Mouse (Mus musculus) heart, embryonic 13.5 days (tissue): ENCODE data around the gene Apobec1. TPM values are rescaled to one million over a fixed set of nuclear protein-coding genes. Genes with fewer than 3 reads are reported as not detected.
"Not testable (repeated sequence)": the region's sequence is repeated elsewhere in the genome, so short reads cannot be mapped to it uniquely, and the experiment has no call there.

Experiments
- ATAC-seq: fragments of 200-750 bp; cut with Nextera tagmentation; 2 replicates; pipeline ENCODE4 v1.8.0; 2017; ENCODE audit warnings: moderate TSS enrichment; ENCODE audit not compliant: insufficient number of reproducible peaks, low FRiP score, low TSS enrichment; ENCODE audit errors: extremely low read depth
- H3K27ac ChIP-seq: fragments of 300-500 bp; sonication (generic); replicated peaks from 2 replicates; pipeline ENCODE4 v1.5.1; 2015; ENCODE audit warnings: moderate library complexity, mild to moderate bottlenecking, inconsistent platforms
- H3K27me3 ChIP-seq: fragments of 300-500 bp; sonication (generic); replicated peaks from 2 replicates; pipeline ENCODE4 v1.6.1; 2015; ENCODE audit warnings: mild to moderate bottlenecking, inconsistent platforms
- H3K36me3 ChIP-seq: fragments of 300-500 bp; sonication (generic); 2 replicates; pipeline ENCODE4 v1.6.1; 2015; ENCODE audit warnings: mild to moderate bottlenecking, inconsistent platforms
- H3K4me1 ChIP-seq: fragments of 300-500 bp; sonication (generic); 2 replicates; pipeline ENCODE4 v1.6.1; 2015; ENCODE audit warnings: inconsistent platforms
- H3K4me2 ChIP-seq: fragments of 300-500 bp; sonication (generic); 2 replicates; pipeline ENCODE4 v1.6.1; 2015; ENCODE audit warnings: inconsistent platforms, mild to moderate bottlenecking, moderate library complexity
- H3K4me3 ChIP-seq: fragments of 300-500 bp; sonication (generic); 2 replicates; pipeline ENCODE4 v1.5.1; 2015; ENCODE audit warnings: moderate library complexity, mild to moderate bottlenecking, inconsistent platforms
- H3K9ac ChIP-seq: fragments of 300-500 bp; sonication (generic); 2 replicates; pipeline ENCODE4 v1.6.1; 2015; ENCODE audit warnings: inconsistent platforms, mild to moderate bottlenecking, moderate library complexity
- H3K9me3 ChIP-seq: fragments of 300-500 bp; sonication (generic); 2 replicates; pipeline ENCODE4 v1.6.1; 2016; ENCODE audit warnings: inconsistent platforms
- WGBS: fragments of 180-500 bp; shearing (Covaris S2); methylation state at CpG from one replicate; pipeline ENCODE4 v1.1.7; 2015; ENCODE audit warnings: mixed read lengths; 5-methylcytosine and 5-hydroxymethylcytosine counted together
- polyA plus RNA-seq: library from polyadenylated mRNA; unstranded; fragments of >200 nt; fragmentation: Nextera tagmentation; extraction: Ambion mirVana; gene quantifications from 2 replicates; pipeline ENCODE4 v1.2.1, GENCODE M21; 2015

Apobec1 gene
- polyA plus RNA-seq, 1 experiment from 2014 or later: 2.2 TPM

- Histone ChIP-seq H3K4me2 (no peak overlapping the region), H3K36me3 (no peaks in the 10 kb centered on the region), H3K9ac (no peak overlapping the region), H3K9me3 (no peaks in the 10 kb centered on the region), H3K27ac (no peak overlapping the region), H3K27me3 (no peaks in the 10 kb centered on the region), H3K4me3 (no peak overlapping the region), H3K4me1 (no peaks in the 10 kb centered on the region)
- no peak for ATAC-seq
- 44% methylated on average over 1 of the region's 1 CpGs for WGBS
Observed at GRCm38 (mm10) chr6:122579086-122579485, 23.2 kb downstream of the Apobec1 start.

GRCm38 (mm10) chr6:122577030-122577429 lies 25.2 kb downstream of the Apobec1 start:
- Histone ChIP-seq H3K4me2 (no peak overlapping the region), H3K27ac (no peak overlapping the region), H3K36me3 (no peaks in the 10 kb centered on the region), H3K4me1 (no peaks in the 10 kb centered on the region; the same call in 1 of the 2 replicates), H3K9ac (no peak overlapping the region), H3K9me3 (no peaks in the 10 kb centered on the region), H3K4me3 (no peak overlapping the region), H3K27me3 (no peaks in the 10 kb centered on the region)
- 77% methylated on average over 3 of the region's 3 CpGs for WGBS
- ATAC-seq: no peak

- not testable (repeated sequence) for H3K9ac ChIP-seq, H3K4me3 ChIP-seq, ATAC-seq, H3K36me3 ChIP-seq, H3K4me2 ChIP-seq, H3K27me3 ChIP-seq, H3K9me3 ChIP-seq, H3K27ac ChIP-seq, H3K4me1 ChIP-seq
- WGBS: 82% methylated on average over 1 of the region's 1 CpGs
Observed at GRCm38 (mm10) chr6:122575037-122575436, 27.2 kb downstream of the Apobec1 start.

- H3K9me3 ChIP-seq: no peaks in the 10 kb centered on the region
- no peak overlapping the region for H3K27ac ChIP-seq
- no peak overlapping the region for H3K4me2 ChIP-seq
- ATAC-seq: no peak
- 24% methylated on average over 3 of the region's 3 CpGs for WGBS
- peaks cover 6% of the 10 kb centered on the region for H3K4me1 ChIP-seq
- no peak overlapping the region for H3K4me3 ChIP-seq
- no peak overlapping the region for H3K9ac ChIP-seq
- H3K27me3 ChIP-seq: 0 out of 2 replicates have a peak, but pooled peaks cover 3% of the 10 kb centered on the region
- no peaks in the 10 kb centered on the region for H3K36me3 ChIP-seq
Observed at GRCm38 (mm10) chr6:122571617-122571959, 30.7 kb downstream of the Apobec1 start.

- 58% methylated on average over 8 of the region's 8 CpGs for WGBS
- no peaks in the 10 kb centered on the region for H3K9me3 ChIP-seq
- no peaks in the 10 kb centered on the region for H3K36me3 ChIP-seq
- no peak overlapping the region for H3K9ac ChIP-seq
- ATAC-seq: no peak
- H3K4me1 ChIP-seq: peaks cover 6% of the 10 kb centered on the region
- H3K27me3 ChIP-seq: 0 out of 2 replicates have a peak, but pooled peaks cover 3% of the 10 kb centered on the region
- H3K4me2 ChIP-seq: no peak overlapping the region
- H3K4me3 ChIP-seq: no peak overlapping the region
- H3K27ac ChIP-seq: no peak overlapping the region
Observed at GRCm38 (mm10) chr6:122570695-122571616, 31.3 kb downstream of the Apobec1 start.

DNA sequence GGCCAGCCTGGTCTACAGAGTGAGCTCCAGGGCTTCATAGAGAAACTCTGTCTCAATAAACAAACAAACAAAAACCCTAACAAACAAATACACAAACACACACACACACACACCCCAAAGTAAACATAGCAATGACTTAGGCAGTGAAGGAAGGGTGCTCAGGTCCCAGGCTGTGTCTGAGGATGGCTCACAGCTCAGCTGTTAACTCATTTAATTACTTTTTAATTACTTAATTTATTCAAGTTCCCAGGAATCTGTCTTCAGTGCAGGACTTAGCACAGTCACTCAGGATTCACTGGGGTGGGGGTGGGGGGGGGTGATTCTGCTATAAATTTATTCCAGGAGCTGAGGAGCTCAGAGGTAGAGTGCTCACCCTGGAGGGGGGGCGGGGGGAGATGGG lies 32.5 kb downstream of the Apobec1 start:
- WGBS: 36% methylated on average over 1 of the region's 1 CpGs
- no peaks in the 10 kb centered on the region for H3K36me3 ChIP-seq
- peaks cover 10% of the 10 kb centered on the region; the same call in 1 of the 2 replicates for H3K27me3 ChIP-seq
- no peaks in the 10 kb centered on the region for H3K9me3 ChIP-seq
- peaks cover 6% of the 10 kb centered on the region for H3K4me1 ChIP-seq
- H3K9ac ChIP-seq: no peak overlapping the region
- H3K4me2 ChIP-seq: no peak overlapping the region
- H3K4me3 ChIP-seq: no peak overlapping the region
- no peak overlapping the region for H3K27ac ChIP-seq
- no peak for ATAC-seq

DNA sequence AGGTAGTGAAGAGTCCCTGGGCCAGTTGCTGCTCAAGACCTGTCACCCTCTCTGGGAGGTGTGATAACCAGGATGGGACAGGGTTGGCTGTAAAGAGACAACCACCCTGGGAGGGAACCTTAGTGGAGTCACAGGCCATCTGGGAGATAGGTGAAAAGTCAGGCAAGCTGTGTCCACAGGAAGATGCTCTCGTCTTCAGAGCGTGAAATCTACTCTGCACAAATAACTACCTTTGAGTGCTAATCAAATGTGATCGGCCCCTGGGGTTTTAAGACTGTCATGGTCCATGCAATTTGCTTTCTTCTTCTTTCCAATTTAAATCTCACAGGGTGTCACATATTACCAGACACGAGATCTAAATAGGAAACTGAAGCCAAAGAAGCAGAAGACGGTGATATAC lies 33.1 kb downstream of the Apobec1 start:
- Histone ChIP-seq H3K4me2 (no peak overlapping the region), H3K27ac (no peak overlapping the region), H3K9me3 (no peaks in the 10 kb centered on the region), H3K27me3 (peaks cover 15% of the 10 kb centered on the region), H3K4me3 (no peak overlapping the region), H3K9ac (no peak overlapping the region), H3K4me1 (peaks cover 6% of the 10 kb centered on the region), H3K36me3 (no peaks in the 10 kb centered on the region)
- no peak for ATAC-seq
- 44% methylated on average over 5 of the region's 5 CpGs for WGBS

- no peaks in the 10 kb centered on the region for H3K36me3 ChIP-seq
- no peak for ATAC-seq
- 84% methylated on average over 9 of the region's 9 CpGs for WGBS
- H3K4me3 ChIP-seq: no peak overlapping the region
- H3K4me2 ChIP-seq: no peak overlapping the region
- no peaks in the 10 kb centered on the region for H3K9me3 ChIP-seq
- H3K27me3 ChIP-seq: peaks cover 42% of the 10 kb centered on the region
- no peaks in the 10 kb centered on the region for H3K4me1 ChIP-seq
- no peak overlapping the region for H3K9ac ChIP-seq
- H3K27ac ChIP-seq: no peak overlapping the region
Observed at GRCm38 (mm10) chr6:122565070-122565784, 37.0 kb downstream of the Apobec1 start.

DNA sequence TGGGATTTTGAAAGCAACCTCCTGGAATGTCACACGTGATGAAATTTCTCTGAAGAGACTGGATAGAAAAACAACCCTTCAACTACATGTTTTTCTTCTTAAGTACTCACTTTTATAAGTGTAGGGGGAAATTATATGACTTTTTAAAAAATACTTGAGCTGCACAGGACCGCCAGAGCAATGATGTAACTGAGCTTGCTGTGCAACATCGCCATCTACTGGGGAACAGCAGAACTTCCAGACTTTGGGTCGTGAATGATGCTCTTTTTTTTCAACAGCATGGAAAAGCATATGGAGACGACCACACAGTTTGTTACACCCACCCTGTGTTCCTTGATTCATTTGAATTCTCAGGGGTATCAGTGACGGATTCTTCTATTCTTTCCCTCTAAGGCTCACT lies 39.8 kb downstream of the Apobec1 start:
- Histone ChIP-seq H3K4me2 (0 out of 2 replicates have a peak overlapping the region, but pooled peaks have one; percentile 2), H3K27me3 (peaks cover 40% of the 10 kb centered on the region), H3K4me3 (no peak overlapping the region), H3K36me3 (no peaks in the 10 kb centered on the region), H3K27ac (no peak overlapping the region), H3K4me1 (no peaks in the 10 kb centered on the region), H3K9ac (no peak overlapping the region), H3K9me3 (no peaks in the 10 kb centered on the region)
- WGBS: 4% methylated on average over 6 of the region's 6 CpGs
- ATAC-seq: no peak

DNA sequence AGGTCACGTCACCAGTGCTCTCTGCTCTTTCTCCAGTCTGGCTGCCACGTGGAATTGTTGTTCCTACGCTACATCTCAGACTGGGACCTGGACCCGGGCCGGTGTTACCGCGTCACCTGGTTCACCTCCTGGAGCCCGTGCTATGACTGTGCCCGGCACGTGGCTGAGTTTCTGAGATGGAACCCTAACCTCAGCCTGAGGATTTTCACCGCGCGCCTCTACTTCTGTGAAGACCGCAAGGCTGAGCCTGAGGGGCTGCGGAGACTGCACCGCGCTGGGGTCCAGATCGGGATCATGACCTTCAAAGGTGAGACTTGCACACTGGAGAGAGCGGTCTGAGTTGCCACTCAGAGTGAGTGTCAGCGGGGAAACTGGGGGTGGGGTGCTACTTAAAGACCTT lies 41.2 kb downstream of the Apobec1 start:
- no peaks in the 10 kb centered on the region for H3K9me3 ChIP-seq
- no peaks in the 10 kb centered on the region for H3K36me3 ChIP-seq
- no peak for ATAC-seq

GRCm38 (mm10) chr6:122560427-122560826 lies 41.8 kb downstream of the Apobec1 start:
- H3K27me3 ChIP-seq: peaks cover 47% of the 10 kb centered on the region
- H3K27ac ChIP-seq: no peak overlapping the region
- H3K9me3 ChIP-seq: no peaks in the 10 kb centered on the region
- H3K4me2 ChIP-seq: peak overlapping the region; percentile 48
- peaks cover 10% of the 10 kb centered on the region for H3K4me1 ChIP-seq
- H3K9ac ChIP-seq: no peak overlapping the region
- no peak for ATAC-seq
- H3K4me3 ChIP-seq: peak overlapping the region; percentile 5; the same call in 1 of the 2 replicates
- no peaks in the 10 kb centered on the region for H3K36me3 ChIP-seq
- 14% methylated on average over 17 of the region's 17 CpGs for WGBS

More for the DNA sequence above, 41.2 kb downstream of the Apobec1 start:
- peaks cover 6% of the 10 kb centered on the region; the same call in 1 of the 2 replicates for H3K4me1 ChIP-seq
- peaks cover 43% of the 10 kb centered on the region for H3K27me3 ChIP-seq
- WGBS: 69% methylated on average over 20 of the region's 20 CpGs
- H3K9ac ChIP-seq: no peak overlapping the region
- no peak overlapping the region for H3K4me2 ChIP-seq
- no peak overlapping the region for H3K27ac ChIP-seq
- no peak overlapping the region for H3K4me3 ChIP-seq
